In the genomic region with DNA sequence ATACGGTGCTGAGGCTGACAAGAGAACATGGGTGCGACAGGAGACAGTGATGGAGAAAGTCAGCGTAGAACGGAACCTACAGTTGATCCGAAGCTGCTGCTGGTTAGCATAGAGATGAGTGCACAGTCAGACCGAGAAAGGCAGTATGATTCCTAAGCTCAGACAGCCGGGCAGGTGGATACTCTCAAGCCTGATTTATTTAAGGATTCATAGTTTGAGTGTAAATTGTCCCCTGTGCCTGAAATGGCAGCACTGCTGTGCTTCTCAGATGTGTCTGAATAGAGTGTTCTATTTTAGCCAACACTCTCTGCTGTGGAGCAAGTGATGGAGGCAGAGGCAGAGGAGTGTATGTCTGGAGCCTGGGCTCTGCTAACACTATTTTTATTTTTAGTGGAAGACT, we compare ENCODE assay signal across 31 mouse cellular contexts. TPM values are rescaled to one million over a fixed set of nuclear protein-coding genes. Genes with fewer than 3 reads are reported as not detected.
DNase-seq lines count a peak whose midpoint lies in the region.
"Had no signal": no experiment of that assay in that cellular context is flagged by ENCODE, and none has a peak within 500 bp of the region (broad histone marks: within the 10 kb centered on the region; RNA-seq: fewer than 3 reads in every experiment).

No protein-coding gene starts in this region.

- intact Hi-C loops in left cerebral cortex, postnatal 4 days (cut with DNase I): loop anchor here (5.0 to 10.0 kb wide), 3 partner anchors 91 to 337 kb away; partner anchors contain the start of gene Dclk1
- intact Hi-C loops in left cerebral cortex, postnatal 25 days (cut with DNase I): loop anchor here (5.0 kb wide), 1 partner anchor 337 kb away; no protein-coding TSS in a partner anchor

- DNase-seq in left cerebral cortex, adult 18-20 months (ENCODE audit: low spot score in 2 of 2): peak; percentile 18 to 45
- DNase-seq in left cerebral cortex, postnatal 4 days: no peak
- peak; percentile 47 to 62 for DNase-seq in frontal cortex, adult 2 months (ENCODE audit: extremely low spot score in 1 of 2, low spot score in 1 of 2)
- DNase-seq in left cerebral cortex, postnatal 25 days (ENCODE audit: low spot score in 2 of 2): peak; percentile 39 to 87
- DNase-seq in telencephalon, adult 2 months (ENCODE audit: low read depth, low spot score): peak; percentile 73
- no peak for DNase-seq in adrenal gland, postnatal 36 days
- DNase-seq in thymus, postnatal 10 days (ENCODE audit: low spot score in 2 of 2): no peak
- DNase-seq: adrenal gland, adult 8-10 months; cerebellum, adult 8-10 months; cerebellum, postnatal 36 days; gastrocnemius, postnatal 36 days; heart, postnatal 4 days; kidney, adult 2 months; layer of hippocampus, adult 9-11 months; spleen, adult 18-20 months; thymus, postnatal 25 days had no signal

RNA-seq across cellular contexts. Expression of gene Ccdc169, which starts 17.0 kb away (rescaled TPM):
- total RNA-seq in left cerebral cortex, adult 18-20 months (2021): under 1 TPM in 1 of 2 experiments, not detected in 1; 0.12 TPM
- under 1 TPM; 0.22 to 0.44 TPM for total RNA-seq in left cerebral cortex, postnatal 4 days (2021)
- 0.44 and 0.54 TPM in 2 replicates for polyA plus RNA-seq in frontal cortex, adult 2 months (2012; rRNA removed)
- under 1 TPM in 1 of 2 experiments, not detected in 1; 0.23 TPM for total RNA-seq in left cerebral cortex, postnatal 25 days (2021)
- under 1 TPM in 1 of 2 experiments, not detected in 1; 0.33 TPM for total RNA-seq in adrenal gland, postnatal 36 days (2021)
- total RNA-seq: adrenal gland, adult 8-10 months; gastrocnemius, adult 18-20 months; monocyte, adult 5-6 weeks; neutrophil, adult 5-6 weeks had no signal
- polyA plus RNA-seq: activated CD4-positive, CD25-positive, alpha-beta regulatory T cell, adult 4 months; heart, embryonic 15.5 days; hindbrain, embryonic 14.5 days; inflammation-experienced regulatory T-cells, adult 6 months; large intestine, adult 2 months; liver, adult 2 months; liver, embryonic 16.5 days; lung, postnatal 0 days had no signal

RNA-seq across cellular contexts. Expression of gene Sohlh2, which starts 27.7 kb away (rescaled TPM):
- not detected for total RNA-seq in left cerebral cortex, adult 18-20 months (2021)
- total RNA-seq in left cerebral cortex, postnatal 4 days (2021): not detected
- polyA plus RNA-seq in frontal cortex, adult 2 months (2012; rRNA removed): 0.04 TPM in 1 of 2 replicates, not detected in the other
- not detected for total RNA-seq in left cerebral cortex, postnatal 25 days (2021)
- total RNA-seq in adrenal gland, postnatal 36 days (2021): not detected
- total RNA-seq: adrenal gland, adult 8-10 months; gastrocnemius, adult 18-20 months; gastrocnemius, postnatal 36 days; liver, adult 2 months; monocyte, adult 5-6 weeks; neutrophil, adult 5-6 weeks had no signal
- polyA plus RNA-seq: activated CD4-positive, CD25-positive, alpha-beta regulatory T cell, adult 4 months; forebrain, embryonic 15.5 days; inflammation-experienced regulatory T-cells, adult 6 months; kidney, adult 2 months; kidney, postnatal 0 days; large intestine, adult 2 months; limb, embryonic 11.5 days; liver, adult 2 months; liver, embryonic 16.5 days; lung, postnatal 0 days; midbrain, embryonic 10.5 days had no signal

RNA-seq across cellular contexts. Expression of gene Spg20, which starts 42.3 kb away (rescaled TPM):
- 10 to 100 TPM; 33.7 to 36.3 TPM for total RNA-seq in left cerebral cortex, adult 18-20 months (2021)
- 10 to 100 TPM; 14.5 to 15.1 TPM for total RNA-seq in left cerebral cortex, postnatal 4 days (2021)
- 20.1 and 20.2 TPM in 2 replicates for polyA plus RNA-seq in frontal cortex, adult 2 months (2012; rRNA removed)
- total RNA-seq in left cerebral cortex, postnatal 25 days (2021): 10 to 100 TPM; 25.2 to 31.6 TPM
- 10 to 100 TPM; 40.6 to 59.0 TPM for total RNA-seq in adrenal gland, postnatal 36 days (2021)

Comparison
In these comparisons a context has a peak if more than half of its experiments do, and no peak if none do; other contexts are left out.
1. DNase-seq: peak in left cerebral cortex, adult 18-20 months (2 of 2), frontal cortex, adult 2 months (2 of 2), left cerebral cortex, postnatal 25 days (2 of 2) and telencephalon, adult 2 months (single experiment); none in left cerebral cortex, postnatal 4 days (single experiment), adrenal gland, postnatal 36 days (0 of 2) and thymus, postnatal 10 days (0 of 2).